ENCODE assay signal across 8 mouse cellular contexts in genomic region chr6:34862791-34863403, GRCm38 (mm10). TPM values are rescaled to one million over a fixed set of nuclear protein-coding genes. Genes with fewer than 3 reads are reported as not detected.
DNase-seq lines count a peak whose midpoint lies in the region.

Tmem140 (plus strand) TSS chr6:34863146.

- peak; percentile 65 to 66 for DNase-seq in B cell, adult 2 months
- DNase-seq in adipocyte (ENCODE audit: low spot score), result peak; percentile 97
- DNase-seq in gonadal fat pad, adult 2 months (ENCODE audit: low read depth), result no peak
- DNase-seq in kidney, adult 8-10 months, result peak; percentile 66 to 76
- peak; percentile 85 for DNase-seq in lung, postnatal 36 days
- DNase-seq in thymus, postnatal 36 days, result peak; percentile 60 to 70
- no peak for DNase-seq in cerebellum, adult 11-12 months
- no peak for DNase-seq in cerebellum, adult 18-20 months

RNA-seq across cellular contexts. Expression of gene Tmem140, which starts in this region (rescaled TPM):
- 23.2 and 31.4 TPM in 2 replicates for polyA plus RNA-seq in gonadal fat pad, adult 2 months (2012; rRNA removed)

Comparison
In these comparisons a context has a peak if more than half of its experiments do, and no peak if none do; other contexts are left out.
1. DNase-seq: peak in B cell, adult 2 months (2 of 2), adipocyte (single experiment), kidney, adult 8-10 months (2 of 2), lung, postnatal 36 days (single experiment) and thymus, postnatal 36 days (2 of 2); none in gonadal fat pad, adult 2 months (single experiment), cerebellum, adult 11-12 months (single experiment) and cerebellum, adult 18-20 months (0 of 2).